Mouse (Mus musculus): Measurements from ENCODE around the gene Ptrhd1.
"Not testable (repeated sequence)": the region's sequence is repeated elsewhere in the genome, so short reads cannot be mapped to it uniquely, and the experiment has no call there.

Ptrhd1 gene

GRCm38 (mm10) chr12:4233572-4234508, at the start of gene Ptrhd1, which contains the start of gene Cenpo:
TSS of gene Ptrhd1 (plus strand) at chr12:4234027.
TSS of gene Cenpo (minus strand) at chr12:4234294.
- peak; percentile 93 for DNase-seq (ENCODE audit: low read depth, low spot score)

GRCm38 (mm10) chr12:4184648-4185047, 49.2 kb upstream of the Ptrhd1 start:
- DNase-seq (ENCODE audit: low read depth, low spot score), result no peak

GRCm38 (mm10) chr12:4188171-4189059, 45.4 kb upstream of the Ptrhd1 start:
- DNase-seq (ENCODE audit: low read depth, low spot score), result no peak

GRCm38 (mm10) chr12:4189060-4189447, 44.8 kb upstream of the Ptrhd1 start:
- no peak for DNase-seq (ENCODE audit: low read depth, low spot score)

GRCm38 (mm10) chr12:4192514-4192913, 41.3 kb upstream of the Ptrhd1 start:
- no peak for DNase-seq (ENCODE audit: low read depth, low spot score)

GRCm38 (mm10) chr12:4193025-4193740, 40.6 kb upstream of the Ptrhd1 start:
- no peak for DNase-seq (ENCODE audit: low read depth, low spot score)

GRCm38 (mm10) chr12:4194643-4195042, 39.2 kb upstream of the Ptrhd1 start:
- no peak for DNase-seq (ENCODE audit: low read depth, low spot score)

- no peak for DNase-seq (ENCODE audit: low read depth, low spot score)
These were observed 35.1 kb upstream of the Ptrhd1 start for GRCm38 (mm10) chr12:4198702-4199101.

GRCm38 (mm10) chr12:4199271-4199670, 34.6 kb upstream of the Ptrhd1 start:
- no peak for DNase-seq (ENCODE audit: low read depth, low spot score)

GRCm38 (mm10) chr12:4201454-4202200, 32.2 kb upstream of the Ptrhd1 start:
- no peak for DNase-seq (ENCODE audit: low read depth, low spot score)

- DNase-seq (ENCODE audit: low read depth, low spot score), result no peak
These were observed 31.6 kb upstream of the Ptrhd1 start for GRCm38 (mm10) chr12:4202206-4202605.

- no peak for DNase-seq (ENCODE audit: low read depth, low spot score)
These were observed 27.7 kb upstream of the Ptrhd1 start for GRCm38 (mm10) chr12:4206106-4206505.

- no peak for DNase-seq (ENCODE audit: low read depth, low spot score)
These were observed 25.3 kb upstream of the Ptrhd1 start for GRCm38 (mm10) chr12:4208405-4209133.

- DNase-seq (ENCODE audit: low read depth, low spot score), result no peak
These were observed 24.6 kb upstream of the Ptrhd1 start for GRCm38 (mm10) chr12:4209196-4209595.

GRCm38 (mm10) chr12:4211174-4211573, 22.7 kb upstream of the Ptrhd1 start:
- DNase-seq (ENCODE audit: low read depth, low spot score), result no peak

GRCm38 (mm10) chr12:4212908-4213307, 20.9 kb upstream of the Ptrhd1 start:
- no peak for DNase-seq (ENCODE audit: low read depth, low spot score)

- no peak for DNase-seq (ENCODE audit: low read depth, low spot score)
These were observed 3.7 kb upstream of the Ptrhd1 start for GRCm38 (mm10) chr12:4230156-4230555.

- no peak for DNase-seq (ENCODE audit: low read depth, low spot score)
These were observed 1.1 kb upstream of the Ptrhd1 start for GRCm38 (mm10) chr12:4232777-4233176.

GRCm38 (mm10) chr12:4237481-4237880, 3.7 kb downstream of the Ptrhd1 start:
- no peak for DNase-seq (ENCODE audit: low read depth, low spot score)

- DNase-seq (ENCODE audit: low read depth, low spot score), result not testable (repeated sequence)
These were observed 6.5 kb downstream of the Ptrhd1 start for GRCm38 (mm10) chr12:4240281-4240680.

All from WW6 (cell line).